Mouse (Mus musculus) olfactory bulb, adult 2 months (tissue): Measurements from ENCODE around the gene Fgf7. TPM values are rescaled to one million over a fixed set of nuclear protein-coding genes. Genes with fewer than 3 reads are reported as not detected.

Source experiments
- H3K27ac ChIP-seq: fragments of 200-500 bp; 2 replicates; pipeline ENCODE4 v1.5.1; 2012; ENCODE audit warnings: low read depth, low read length; ENCODE audit not compliant: insufficient read depth
- H3K4me1 ChIP-seq: fragments of 200-500 bp; 2 replicates; pipeline ENCODE4 v1.6.1; 2012; ENCODE audit warnings: low read length; ENCODE audit not compliant: control insufficient read depth, insufficient read depth
- H3K4me3 ChIP-seq: fragments of 200-500 bp; 2 replicates; pipeline ENCODE4 v1.5.1; 2012; ENCODE audit warnings: mild to moderate bottlenecking, low read depth, low read length, moderate library complexity; ENCODE audit not compliant: insufficient read depth
- CTCF ChIP-seq: fragments of 200-500 bp; IDR thresholded peaks from 2 replicates; pipeline ENCODE4 v1.5.1; 2012; ENCODE audit warnings: low read depth, mild to moderate bottlenecking, low read length, moderate library complexity; ENCODE audit not compliant: insufficient read depth
- POLR2A ChIP-seq: fragments of 200-500 bp; IDR thresholded peaks from 2 replicates; pipeline ENCODE4 v1.6.1; 2012; ENCODE audit warnings: mild to moderate bottlenecking, low read depth, low read length, moderate library complexity; ENCODE audit not compliant: insufficient read depth
- WGBS: fragments of 180-500 bp; shearing (Covaris S2); methylation state at CpG from one replicate; pipeline ENCODE4 v1.1.7; 2018; 5-methylcytosine and 5-hydroxymethylcytosine counted together
- polyA plus RNA-seq: library from polyadenylated mRNA; stranded (reverse); fragments of >200 nt; gene quantifications from 2 replicates; pipeline ENCODE4 v1.2.4, GENCODE M21; 2012; ENCODE audit warnings: low replicate concordance; ENCODE audit not compliant: missing spikeins, insufficient read depth, insufficient read length

Fgf7 gene
- polyA plus RNA-seq, 1 experiment, result not detected

DNA sequence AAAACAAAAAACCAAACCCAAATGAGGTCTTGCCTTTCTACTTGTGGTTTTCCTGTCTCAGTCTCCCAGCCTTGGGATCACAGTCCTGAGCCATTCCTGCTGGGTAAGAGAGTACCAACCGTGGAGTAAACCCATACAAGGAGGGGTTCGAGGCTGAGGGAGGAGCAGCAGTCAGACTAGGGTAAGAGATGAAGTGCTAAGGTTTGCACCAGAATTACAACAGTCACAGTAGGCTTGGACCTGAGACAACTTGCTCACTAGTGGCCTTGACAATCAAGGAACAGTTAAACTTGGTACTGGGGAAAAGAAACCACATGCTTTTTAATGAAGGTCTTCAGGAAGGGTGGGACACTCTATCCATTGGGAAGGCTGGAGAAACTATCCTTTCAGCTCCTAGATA, 44.6 kb downstream of the Fgf7 start:
- Histone ChIP-seq H3K27ac (no peak overlapping the region), H3K4me3 (no peak overlapping the region), H3K4me1 (no peaks in the 10 kb centered on the region)
- WGBS, result 83% methylated on average over 2 of the region's 2 CpGs
- no peak for TF ChIP-seq POLR2A
- TF ChIP-seq CTCF, result no peak

DNA sequence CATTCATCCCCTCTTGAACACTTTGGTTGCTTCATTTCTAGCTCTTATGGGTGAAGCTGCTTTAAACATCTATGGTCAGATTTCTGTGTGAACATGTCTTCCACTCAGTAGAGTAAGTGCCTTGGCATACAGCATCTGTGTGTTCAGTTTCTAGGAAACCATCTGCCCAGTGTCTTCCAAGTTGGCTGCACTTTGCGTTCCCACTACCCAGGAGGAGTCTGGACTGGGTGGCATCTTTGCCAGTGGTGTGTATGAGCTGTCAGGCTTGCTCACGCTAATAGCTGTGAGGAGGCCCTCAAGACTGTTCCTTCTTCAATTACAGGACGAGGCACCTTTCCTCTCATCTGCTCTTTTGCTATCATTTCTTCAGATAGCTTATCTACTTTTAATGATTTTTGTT, 49.9 kb downstream of the Fgf7 start:
- TF ChIP-seq CTCF (no peak), POLR2A (no peak)
- WGBS, result 76% methylated on average over 3 of the region's 3 CpGs
- Histone ChIP-seq H3K4me1 (no peaks in the 10 kb centered on the region), H3K27ac (no peak overlapping the region), H3K4me3 (no peak overlapping the region)

DNA sequence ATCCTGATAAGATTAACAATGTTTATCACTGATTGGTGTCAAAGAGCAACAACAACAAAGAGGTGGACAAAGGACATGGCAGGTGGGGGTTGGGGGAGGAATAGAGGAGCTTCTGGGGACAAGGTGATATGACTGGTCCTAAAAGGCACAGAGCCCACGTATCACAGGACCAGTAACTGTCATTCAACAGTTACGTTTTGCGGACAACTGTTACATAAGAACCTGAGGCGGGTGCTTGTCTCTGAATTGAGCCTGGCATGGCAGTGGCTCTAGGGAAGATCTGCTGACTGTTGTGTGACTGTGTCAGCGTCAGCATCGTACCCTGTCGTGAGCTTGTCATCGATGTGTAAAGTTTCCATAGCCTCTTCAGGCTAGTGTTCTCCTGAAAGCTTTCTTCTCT, 51.7 kb downstream of the Fgf7 start:
- Histone ChIP-seq H3K27ac (no peak overlapping the region), H3K4me1 (no peaks in the 10 kb centered on the region), H3K4me3 (no peak overlapping the region)
- no peak for TF ChIP-seq CTCF
- no peak for TF ChIP-seq POLR2A
- 73% methylated on average over 8 of the region's 8 CpGs for WGBS

DNA sequence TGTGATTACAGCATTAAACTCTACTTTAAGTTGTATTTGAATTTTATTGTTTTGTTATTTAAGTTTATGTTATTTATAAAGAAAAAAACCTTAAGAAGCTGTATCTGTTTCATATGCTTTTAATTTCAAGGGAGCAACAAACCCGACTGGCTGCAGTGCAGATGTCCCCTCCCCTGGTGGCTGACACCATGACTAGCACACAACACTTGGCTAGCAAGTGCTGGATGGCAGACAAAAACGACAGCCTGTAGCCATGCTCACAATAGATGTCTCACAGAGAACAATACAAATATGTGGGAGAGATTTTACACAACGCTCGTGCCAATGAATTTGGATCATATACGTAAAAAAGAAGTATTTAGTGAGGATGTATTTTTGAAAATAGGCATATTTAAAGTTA, 56.0 kb downstream of the Fgf7 start:
- TF ChIP-seq CTCF, result no peak
- TF ChIP-seq POLR2A, result no peak
- WGBS, result 59% methylated on average over 5 of the region's 5 CpGs
- no peak overlapping the region for H3K27ac ChIP-seq

DNA sequence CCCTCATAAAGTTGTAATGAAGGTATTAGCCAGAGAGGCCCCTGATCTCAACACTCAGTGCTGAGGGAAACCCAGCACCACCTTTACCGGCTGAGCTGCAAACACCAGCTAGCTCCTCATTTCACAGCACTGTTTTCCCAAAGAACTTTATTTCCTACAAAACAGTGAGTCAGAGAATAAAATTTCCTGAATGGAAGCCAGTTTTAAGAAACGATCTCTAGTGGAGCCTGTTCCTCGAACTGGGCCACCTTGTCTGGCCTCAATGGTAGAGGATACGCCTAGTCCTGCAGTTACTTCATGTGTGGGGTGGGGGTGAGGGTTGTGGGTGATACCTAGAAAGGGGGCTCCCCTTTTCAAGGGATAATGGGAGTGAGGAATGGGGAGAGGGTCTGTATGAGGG, 60.2 kb downstream of the Fgf7 start:
- H3K4me3 ChIP-seq, result no peak overlapping the region
- no peaks in the 10 kb centered on the region for H3K4me1 ChIP-seq
- WGBS, result 77% methylated on average over 4 of the region's 4 CpGs
- TF ChIP-seq CTCF (no peak), POLR2A (no peak)
- H3K27ac ChIP-seq, result no peak overlapping the region

More for the DNA sequence above, 56.0 kb downstream of the Fgf7 start:
- Histone ChIP-seq H3K4me1 (no peaks in the 10 kb centered on the region), H3K4me3 (no peak overlapping the region)

Other genes starting within 250 kb of the Fgf7 start
- gene Galk2, start 175.5 kb upstream of the Fgf7 start, polyA plus RNA-seq, result not detected in 2 replicates
- not detected in 2 replicates for gene Cops2, start 175.5 kb upstream of the Fgf7 start, polyA plus RNA-seq
- gene Fam227b, start 117.3 kb downstream of the Fgf7 start, polyA plus RNA-seq, result not detected in 2 replicates
- gene Dtwd1, start 117.5 kb downstream of the Fgf7 start, polyA plus RNA-seq, result not detected in 2 replicates
- gene Gm17555, start 180.4 kb downstream of the Fgf7 start, polyA plus RNA-seq, result not detected in 2 replicates